22 mouse cellular contexts compared by ENCODE assay signal in the genomic region with DNA sequence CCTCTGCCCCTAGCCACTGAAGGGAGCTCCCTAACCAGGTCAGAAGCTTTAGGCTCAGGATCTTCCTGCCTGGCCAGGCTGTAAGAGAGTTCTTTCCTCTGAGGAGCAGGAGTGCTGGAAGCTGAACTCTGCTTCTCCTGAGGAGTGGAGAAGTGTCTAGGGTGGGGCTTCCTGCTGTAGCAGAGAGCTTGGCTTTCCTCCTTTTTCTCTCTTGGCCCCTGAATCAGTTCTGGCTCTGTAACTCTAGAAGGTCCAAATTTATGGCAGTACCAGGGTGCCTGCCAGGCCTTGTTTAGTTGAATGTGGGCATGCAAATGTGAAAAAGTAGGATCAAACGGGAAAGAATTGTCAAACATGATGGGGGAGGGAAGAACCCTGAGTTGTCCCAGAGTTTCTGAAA.
"Had no signal": no experiment of that assay in that cellular context is flagged by ENCODE, and none has a peak within 500 bp of the region (broad histone marks: within the 10 kb centered on the region; RNA-seq: fewer than 3 reads in every experiment).

No protein-coding gene starts in this region.

- H3K9me3 ChIP-seq: kidney, embryonic 15.5 days; limb, embryonic 12.5 days; liver, embryonic 12.5 days; liver, embryonic 15.5 days; lung, embryonic 15.5 days; megakaryocyte, embryonic 14.5 days; midbrain, embryonic 10.5 days; midbrain, embryonic 13.5 days; neural tube, embryonic 12.5 days; stomach, embryonic 15.5 days had no signal

- DNase-seq: kidney, adult 8-10 months; kidney, postnatal 10 days; kidney, postnatal 36 days; layer of hippocampus, adult 9-11 months; liver; lung, adult 18-20 months; lung, postnatal 10 days; lung, postnatal 36 days; retina, postnatal 1 day; right cerebral cortex, postnatal 25 days; spleen, adult 18-20 months; thymus, postnatal 25 days had no signal

- H3K36me3 ChIP-seq: kidney, embryonic 15.5 days; limb, embryonic 12.5 days; liver, embryonic 15.5 days; lung, embryonic 15.5 days; midbrain, embryonic 10.5 days; midbrain, embryonic 13.5 days; neural tube, embryonic 12.5 days; stomach, embryonic 15.5 days had no signal

- H3K4me1 ChIP-seq: kidney, embryonic 15.5 days; limb, embryonic 12.5 days; midbrain, embryonic 10.5 days; midbrain, embryonic 13.5 days; neural tube, embryonic 12.5 days; stomach, embryonic 15.5 days had no signal

- ATAC-seq: liver, embryonic 12.5 days; midbrain, embryonic 13.5 days had no signal

- H3K9ac ChIP-seq: kidney, embryonic 15.5 days; limb, embryonic 12.5 days; liver, embryonic 12.5 days; liver, embryonic 15.5 days; lung, embryonic 15.5 days; midbrain, embryonic 13.5 days; neural tube, embryonic 12.5 days; stomach, embryonic 15.5 days had no signal

- H3K4me3 ChIP-seq: kidney, embryonic 15.5 days; limb, embryonic 12.5 days; liver, embryonic 12.5 days; liver, embryonic 15.5 days; lung, embryonic 15.5 days; megakaryocyte, embryonic 14.5 days; midbrain, embryonic 10.5 days; midbrain, embryonic 13.5 days; neural tube, embryonic 12.5 days; stomach, embryonic 15.5 days had no signal

- H3K27me3 ChIP-seq: kidney, embryonic 15.5 days; limb, embryonic 12.5 days; liver, embryonic 12.5 days; liver, embryonic 15.5 days; lung, embryonic 15.5 days; megakaryocyte, embryonic 14.5 days; midbrain, embryonic 13.5 days; neural tube, embryonic 12.5 days; stomach, embryonic 15.5 days had no signal

- H3K4me2 ChIP-seq: kidney, embryonic 15.5 days; limb, embryonic 12.5 days; liver, embryonic 12.5 days; liver, embryonic 15.5 days; lung, embryonic 15.5 days; midbrain, embryonic 13.5 days; neural tube, embryonic 12.5 days; stomach, embryonic 15.5 days had no signal

- H3K27ac ChIP-seq: kidney, embryonic 15.5 days; limb, embryonic 12.5 days; liver, embryonic 12.5 days; liver, embryonic 15.5 days; lung, embryonic 15.5 days; midbrain, embryonic 10.5 days; midbrain, embryonic 13.5 days; neural tube, embryonic 12.5 days; stomach, embryonic 15.5 days had no signal
